Mouse (Mus musculus) gastrocnemius, adult 18-20 months (tissue): ENCODE results near the gene Nxnl1. TPM values are rescaled to one million over a fixed set of nuclear protein-coding genes. Genes with fewer than 3 reads are reported as not detected.

ENCODE experiments used
- DNase-seq: peaks from one replicate; pipeline ENCODE4 v3.0.0; 2021; ENCODE audit warnings: low spot score
- total RNA-seq, 2 experiments: library from RNA; stranded (reverse); gene quantifications; 2 replicates each; pipeline ENCODE4 v1.2.3; 2021

Gene Nxnl1
- total RNA-seq, 2 experiments from 2014 or later = not detected

DNA sequence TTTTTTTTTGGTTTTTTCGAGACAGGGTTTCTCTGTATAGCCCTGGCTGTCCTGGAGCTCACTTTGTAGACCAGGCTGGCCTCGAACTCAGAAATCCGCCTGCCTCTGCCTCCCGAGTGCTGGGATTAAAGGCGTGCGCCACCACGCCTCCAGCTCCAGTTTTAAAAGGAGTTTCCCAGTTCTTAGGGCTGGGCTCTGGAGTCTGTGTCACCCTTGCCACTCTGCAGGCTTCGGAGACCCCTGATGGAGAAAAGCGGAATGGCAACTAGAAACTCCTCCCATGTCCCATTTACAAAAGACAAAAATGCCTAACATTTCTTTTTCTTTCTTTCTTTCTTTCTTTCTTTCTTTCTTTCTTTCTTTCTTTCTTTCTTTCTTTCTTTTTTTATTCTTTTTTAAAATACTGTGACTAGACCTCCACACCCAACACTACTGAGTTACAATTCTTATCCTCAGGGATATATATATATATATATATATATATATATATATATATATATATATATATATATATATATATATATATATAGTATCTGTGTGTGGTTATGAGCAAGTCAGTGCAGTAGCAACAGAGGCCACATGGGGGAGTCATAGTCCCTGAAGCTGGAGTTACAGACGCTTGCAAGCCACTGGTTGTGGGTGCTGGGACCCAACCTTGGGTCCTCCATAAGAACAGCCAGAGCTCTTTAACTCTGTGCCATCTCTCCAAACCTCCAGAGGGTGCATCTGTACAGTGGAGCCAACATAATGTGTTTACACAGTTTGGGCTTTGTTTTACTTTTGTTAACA lies 47.2 kb downstream of the Nxnl1 start:
- DNase-seq = peak; percentile 66

DNA sequence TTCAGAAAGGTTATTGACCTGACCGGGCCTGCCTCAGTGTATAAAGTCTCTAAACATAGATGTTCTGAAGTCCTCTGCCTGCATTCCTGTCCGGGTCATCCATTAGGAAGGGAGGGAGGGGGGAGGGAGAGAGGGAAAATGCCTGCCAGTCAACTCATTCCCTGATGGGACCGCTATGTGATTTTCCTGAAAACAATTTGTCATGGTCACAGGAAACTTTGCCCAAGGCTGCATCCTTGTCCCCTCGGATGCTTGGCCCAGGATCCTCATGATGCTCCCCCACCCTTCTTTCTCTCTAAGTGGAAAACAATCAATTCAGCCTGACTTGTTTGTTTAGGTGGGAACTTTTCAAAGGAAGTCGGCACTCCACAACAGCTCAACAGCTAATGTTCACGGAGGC lies 49.6 kb downstream of the Nxnl1 start:
- no peak for DNase-seq

DNA sequence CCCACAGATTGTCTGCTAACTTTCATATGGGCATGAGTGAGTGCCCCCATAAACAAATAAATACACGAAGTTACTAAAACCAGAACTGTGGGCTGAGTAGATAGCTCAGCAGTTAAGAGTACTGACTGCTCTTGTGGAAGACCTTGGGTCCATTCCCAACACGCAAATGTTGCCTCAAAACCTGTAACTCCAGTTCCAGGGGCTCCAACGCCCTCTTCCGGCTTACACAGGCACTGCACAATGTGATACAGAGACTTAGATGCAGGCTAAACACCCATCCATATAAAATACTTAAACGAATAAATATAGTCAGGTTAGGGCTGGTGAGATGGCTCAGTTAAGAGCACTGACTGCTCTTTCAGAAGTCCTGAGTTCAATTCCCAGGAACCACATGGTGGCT lies 51.4 kb downstream of the Nxnl1 start:
- no peak for DNase-seq

DNA sequence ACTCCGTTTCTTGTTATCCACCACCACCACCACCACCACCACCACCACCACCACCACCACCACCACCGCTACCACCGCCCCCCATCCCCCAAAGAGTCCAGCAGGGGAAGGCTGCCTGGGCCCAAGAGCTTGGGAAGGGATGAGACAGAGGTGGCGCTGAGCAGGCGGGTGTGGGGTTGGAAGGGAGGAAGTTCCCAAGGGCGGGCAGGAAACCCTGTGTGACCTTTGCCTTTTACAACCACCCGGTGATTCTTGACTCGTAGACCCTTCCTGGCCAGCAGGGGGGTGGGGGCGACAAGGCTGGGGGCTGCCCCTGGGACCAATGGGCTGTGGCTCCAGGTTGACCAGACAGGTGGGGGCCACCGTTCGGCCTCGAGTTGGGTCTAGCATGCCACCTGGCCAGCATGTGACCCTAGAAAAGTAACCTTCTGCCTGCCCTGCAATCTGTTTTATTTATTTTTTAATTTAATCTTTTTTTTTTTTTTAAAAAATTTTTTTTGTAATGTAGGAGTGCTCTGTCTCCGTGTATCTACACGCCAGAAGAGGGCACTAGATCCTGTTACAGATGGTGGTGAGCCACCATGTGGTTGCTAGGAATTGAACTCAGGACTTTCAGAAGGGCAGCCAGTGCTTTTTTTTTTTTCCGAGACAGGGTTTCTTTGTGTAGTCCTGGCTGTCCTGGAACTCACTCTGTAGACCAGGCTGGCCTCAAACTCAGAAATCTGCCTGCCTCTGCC lies 53.2 kb downstream of the Nxnl1 start:
- DNase-seq = no peak

DNA sequence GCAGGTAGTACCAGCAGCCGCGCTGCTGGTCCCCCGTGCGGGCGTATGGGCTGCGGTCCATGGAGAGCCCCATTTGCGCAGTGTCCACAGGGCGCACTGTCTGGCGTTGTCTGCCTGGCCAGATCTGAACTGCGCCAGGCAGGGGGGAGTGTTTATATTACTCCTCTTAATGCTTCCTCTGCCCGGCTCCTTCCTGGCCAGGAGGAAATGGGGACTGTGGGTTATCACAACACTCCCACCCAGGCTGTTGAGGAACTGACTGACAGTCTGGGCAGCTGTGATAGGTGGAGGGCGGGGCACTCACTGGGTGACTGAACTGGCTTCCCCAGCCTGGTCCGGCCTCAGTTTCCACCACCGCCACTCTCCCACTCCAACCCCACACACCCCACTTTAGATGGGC lies 54.8 kb downstream of the Nxnl1 start, which contains the start of gene Plvap:
TSS of gene Plvap (minus strand) at position 109 of the 400 bp plus-strand sequence.
- no peak for DNase-seq

Other genes with a start within 250 kb of the Nxnl1 start
- gene Use1, start 199.8 kb downstream of the Nxnl1 start, total RNA-seq = 100 to 1,000 TPM; 100 to 109 TPM
- 1 to 10 TPM; 6.1 to 6.2 TPM for gene Ocel1, start 195.3 kb downstream of the Nxnl1 start, total RNA-seq
- 10 to 100 TPM; 20.8 to 22.4 TPM for gene Nr2f6, start 184.6 kb downstream of the Nxnl1 start, total RNA-seq
- gene Ushbp1, start 170.8 kb downstream of the Nxnl1 start, total RNA-seq = 1 to 10 TPM; 4.7 to 6.9 TPM
- gene Babam1, start 169.7 kb downstream of the Nxnl1 start, total RNA-seq = 10 to 100 TPM; 63.4 to 71.9 TPM
- not detected for gene Ankle1, start 160.6 kb downstream of the Nxnl1 start, total RNA-seq
- gene Abhd8, start 102.9 kb downstream of the Nxnl1 start, total RNA-seq = 10 to 100 TPM; 22.4 to 28.0 TPM
- 10 to 100 TPM; 65.5 to 71.4 TPM for gene Mrpl34, start 101.6 kb downstream of the Nxnl1 start, total RNA-seq
- 10 to 100 TPM; 28.4 to 31.7 TPM for gene Dda1, start 97.4 kb downstream of the Nxnl1 start, total RNA-seq
- gene Ano8, start 80.6 kb downstream of the Nxnl1 start, total RNA-seq = 10 to 100 TPM; 14.6 to 16.0 TPM
- gene Gtpbp3, start 78.5 kb downstream of the Nxnl1 start, total RNA-seq = 10 to 100 TPM; 10.0 to 10.5 TPM
- 10 to 100 TPM; 11.1 to 12.0 TPM for gene Plvap, start 54.8 kb downstream of the Nxnl1 start, total RNA-seq
- not detected for gene Ccdc194, start 40.9 kb downstream of the Nxnl1 start, total RNA-seq
- 1 to 10 TPM; 5.9 to 8.2 TPM for gene Bst2, start 29.1 kb downstream of the Nxnl1 start, total RNA-seq
- gene Mvb12a, start 23.7 kb downstream of the Nxnl1 start, total RNA-seq = 10 to 100 TPM; 22.5 to 24.8 TPM
- not detected for gene Tmem221, start 7.7 kb downstream of the Nxnl1 start, total RNA-seq
- 10 to 100 TPM; 78.7 to 93.8 TPM for gene Slc27a1, start 2.3 kb upstream of the Nxnl1 start, total RNA-seq
- gene Pgls, start 25.6 kb upstream of the Nxnl1 start, total RNA-seq = 10 to 100 TPM; 23.2 to 23.7 TPM
- 1 to 10 TPM in 1 of 2 experiments, under 1 TPM in 1; 0.57 to 1.3 TPM for gene Fam129c, start 31.0 kb upstream of the Nxnl1 start, total RNA-seq
- gene Colgalt1, start 44.4 kb upstream of the Nxnl1 start, total RNA-seq = 10 to 100 TPM; 37.3 to 37.4 TPM
- gene Unc13a, start 105.2 kb upstream of the Nxnl1 start, total RNA-seq = not detected
- 1 to 10 TPM; 1.4 to 2.2 TPM for gene Jak3, start 109.7 kb upstream of the Nxnl1 start, total RNA-seq
- gene Insl3, start 122.6 kb upstream of the Nxnl1 start, total RNA-seq = under 1 TPM; 0.78 TPM
- gene B3gnt3, start 135.2 kb upstream of the Nxnl1 start, total RNA-seq = 1 to 10 TPM; 1.7 to 2.4 TPM
- not detected for gene Fcho1, start 159.1 kb upstream of the Nxnl1 start, total RNA-seq